Mouse (Mus musculus) megakaryocyte, adult 5-6 weeks (primary cell): ENCODE results near the gene Kpna2. TPM values are rescaled to one million over a fixed set of nuclear protein-coding genes. Genes with fewer than 3 reads are reported as not detected.
A peak's percentile ranks its signal among the peaks of the same experiment; 100 is the strongest.
"Not testable (repeated sequence)": the region's sequence is repeated elsewhere in the genome, so short reads cannot be mapped to it uniquely, and the experiment has no call there.

Experiments used
- ATAC-seq: 2 replicates; pipeline ENCODE4 v1.8.0; 2016; ENCODE audit warnings: mild to moderate bottlenecking, inconsistent platforms; ENCODE audit not compliant: poor library complexity, severe bottlenecking
- total RNA-seq, 2 experiments: library from RNA; stranded (forward) in 1 of 2; stranded (reverse) in 1 of 2; fragments of 153-499, 151-499 nt in 1 of 2; fragments of 221-1000, 200-1000 nt in 1 of 2; gene quantifications; 2 replicates each; pipeline versions ENCODE4 v1.2.3 to v1.2.4; 2015 to 2017

Gene Kpna2
- total RNA-seq, 2 experiments from 2014 or later, result 286 to 377 TPM

DNA sequence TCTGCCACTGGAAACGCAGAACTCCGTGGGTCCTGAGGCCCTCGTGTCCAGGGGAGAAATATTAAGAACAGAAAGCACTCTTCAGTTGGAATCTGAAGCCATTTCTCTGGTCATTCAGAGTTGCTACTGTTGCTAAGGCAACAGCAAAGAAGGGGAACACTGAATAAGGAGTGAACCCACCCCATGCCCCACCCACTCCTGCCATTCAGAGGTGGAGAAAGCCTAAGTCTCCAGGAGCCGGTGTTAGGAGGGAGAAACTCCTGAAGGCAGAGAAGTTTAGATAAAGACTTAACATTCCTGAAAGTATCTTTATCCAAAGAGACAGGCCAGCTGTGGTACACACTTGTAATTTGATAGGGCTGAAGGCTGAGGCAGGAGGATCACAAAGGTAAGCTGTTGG lies 20.0 kb upstream of the Kpna2 start:
- no peak for ATAC-seq

DNA sequence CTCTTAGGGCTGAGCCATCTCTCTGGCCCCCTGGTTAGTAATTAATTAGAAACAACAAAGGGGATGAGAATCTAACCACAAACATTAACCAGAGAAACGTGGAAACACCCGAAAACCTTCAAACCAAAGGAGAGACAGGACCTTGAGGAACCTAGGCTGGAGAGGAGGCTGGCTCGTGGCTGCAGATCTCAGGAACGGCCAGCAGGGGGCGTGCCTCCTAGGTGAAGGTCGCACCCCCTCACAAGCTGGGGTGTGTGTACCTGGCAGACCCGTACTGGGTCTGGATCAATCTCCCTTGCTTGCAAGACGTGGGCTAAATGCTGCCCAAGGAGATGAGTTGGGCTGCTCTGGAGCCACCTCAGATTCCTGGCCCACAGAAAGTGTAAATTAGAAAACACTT lies 19.3 kb upstream of the Kpna2 start:
- ATAC-seq, result peak; percentile 40; the same call in 1 of the 2 replicates

DNA sequence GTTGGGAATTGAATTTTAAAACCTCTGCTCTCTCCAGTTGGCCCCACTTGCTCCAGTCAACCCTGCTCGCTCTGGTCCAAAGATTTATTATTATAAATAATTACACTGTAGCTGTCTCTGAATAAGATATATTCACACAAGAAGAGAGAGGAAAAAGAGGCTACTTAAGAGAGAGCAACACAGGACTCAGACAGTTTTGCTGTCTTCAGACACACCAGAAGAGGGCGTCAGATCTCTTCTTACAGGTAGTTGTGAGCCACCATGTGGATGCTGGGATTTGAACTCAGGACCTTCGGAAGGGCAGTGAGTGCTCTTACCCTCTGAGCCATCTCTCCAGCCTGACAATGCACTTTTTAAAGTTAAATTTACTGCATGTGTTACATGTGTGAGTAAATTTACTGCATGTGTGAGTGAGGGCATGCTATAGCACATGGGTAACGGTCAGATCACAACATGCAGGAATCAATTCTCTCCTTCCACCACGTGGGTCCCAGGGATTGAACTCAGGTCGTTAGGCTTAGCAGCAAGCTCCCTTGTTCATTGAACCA lies 18.1 kb upstream of the Kpna2 start:
- ATAC-seq, result no peak

DNA sequence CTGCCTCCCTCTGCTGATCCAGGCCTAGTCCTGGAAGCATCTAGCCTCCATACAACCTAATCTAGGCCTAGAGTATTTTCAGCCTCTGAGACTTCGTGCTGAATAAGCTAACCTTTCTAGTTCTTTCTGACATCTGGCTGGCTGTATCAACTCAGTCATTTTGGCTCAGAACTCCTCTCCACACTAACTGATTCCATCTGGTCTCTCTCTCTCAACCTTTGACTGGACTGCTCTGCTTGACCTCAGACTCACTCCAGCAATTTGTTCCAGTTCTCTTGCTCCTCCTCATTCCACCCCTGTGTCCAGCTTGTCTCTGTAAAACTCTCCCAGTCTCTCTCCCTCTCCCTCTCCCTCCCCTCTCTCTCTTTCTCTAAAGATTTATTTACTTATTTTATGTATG lies 17.6 kb upstream of the Kpna2 start:
- ATAC-seq, result no peak

DNA sequence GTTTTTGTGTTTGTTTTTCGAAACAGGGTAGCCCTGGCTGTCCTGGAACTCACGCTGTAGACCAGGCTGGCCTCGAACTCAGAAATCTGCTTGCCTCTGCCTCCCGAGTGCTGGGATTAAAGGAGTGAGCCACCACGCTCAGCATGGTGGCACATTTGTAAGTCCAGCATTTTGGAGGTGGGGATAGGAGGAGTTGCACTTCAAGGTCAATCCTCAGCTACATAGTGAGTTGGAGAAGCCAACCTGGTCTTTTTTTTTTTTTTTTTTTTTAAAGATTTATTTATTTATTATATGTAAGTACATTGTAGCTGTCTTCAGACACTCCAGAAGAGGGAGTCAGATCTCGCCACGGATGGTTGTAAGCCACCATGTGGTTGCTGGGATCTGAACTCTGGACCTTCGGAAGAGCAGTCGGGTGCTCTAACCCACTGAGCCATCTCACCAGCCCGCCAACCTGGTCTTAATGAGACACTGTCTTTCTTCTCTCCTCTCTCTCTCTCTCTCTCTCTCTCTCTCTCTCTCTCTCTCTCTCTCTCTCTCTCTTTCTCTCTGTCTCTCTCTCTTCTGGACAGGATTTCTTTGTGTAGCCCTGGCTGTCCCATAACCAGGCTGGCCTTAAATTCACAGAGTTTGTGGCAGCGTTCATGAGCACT lies 16.3 kb upstream of the Kpna2 start:
- ATAC-seq, result not testable (repeated sequence)

DNA sequence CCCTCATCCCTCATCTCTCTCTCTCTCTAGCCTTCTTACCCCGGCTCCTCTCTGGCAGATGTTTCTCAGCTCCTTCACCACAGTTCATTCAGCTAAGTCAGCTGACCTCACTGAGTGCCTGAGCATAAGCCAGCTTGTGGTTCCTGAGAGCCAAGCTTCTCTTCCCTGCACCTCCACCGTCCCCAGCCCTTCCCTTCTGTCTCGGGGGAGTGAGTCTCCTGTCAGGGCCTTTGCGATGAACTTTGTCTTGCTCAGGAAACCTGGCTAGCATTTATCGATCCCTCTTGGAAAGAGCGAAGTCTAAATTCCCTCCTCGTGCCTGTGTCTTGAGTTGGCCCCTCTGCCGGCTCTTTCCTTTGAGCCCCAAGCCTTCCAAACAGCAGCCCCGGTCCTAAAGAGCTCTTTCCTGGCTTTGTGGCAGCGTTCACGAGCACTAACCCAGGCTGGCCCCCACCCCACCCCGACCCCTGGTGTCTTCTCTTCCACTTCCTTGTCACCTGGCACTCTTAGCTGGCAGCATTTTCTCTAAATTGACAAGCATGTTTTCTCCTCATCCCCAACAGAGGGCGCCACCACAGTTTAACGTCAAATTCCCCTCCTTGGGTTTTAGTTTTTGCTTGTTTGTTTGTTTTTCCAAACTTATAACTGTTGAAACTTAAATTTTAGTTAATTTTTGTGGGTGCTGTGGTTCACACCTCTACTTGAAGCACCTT lies 15.4 kb upstream of the Kpna2 start:
- ATAC-seq, result no peak

DNA sequence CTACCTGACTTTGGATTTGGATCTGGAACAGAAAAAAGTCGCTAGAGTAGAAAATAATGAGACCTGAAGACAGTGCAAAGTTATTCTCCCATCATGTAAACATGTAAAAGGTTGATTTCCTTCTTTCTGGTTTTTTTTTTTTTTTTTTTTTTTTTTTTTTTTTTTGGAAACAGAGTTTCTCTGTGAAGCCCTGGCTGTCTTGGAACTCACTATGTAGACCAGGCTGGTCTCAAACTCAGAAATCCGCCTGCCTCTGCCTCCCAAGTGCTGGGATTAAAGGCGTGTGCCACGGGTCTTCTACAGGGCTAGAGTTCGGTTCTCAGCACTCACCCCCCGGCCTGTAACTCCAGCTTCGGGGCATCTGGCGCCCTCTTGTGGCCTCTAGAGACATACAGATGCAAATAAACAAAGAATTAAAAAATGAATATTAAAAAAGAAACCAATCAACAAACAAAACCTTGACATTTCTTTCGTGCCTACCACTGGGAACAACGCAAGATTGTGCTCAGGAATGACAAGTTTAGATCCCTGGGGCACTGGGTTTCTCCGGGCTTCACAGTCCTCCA lies 14.8 kb upstream of the Kpna2 start:
- ATAC-seq, result no peak

DNA sequence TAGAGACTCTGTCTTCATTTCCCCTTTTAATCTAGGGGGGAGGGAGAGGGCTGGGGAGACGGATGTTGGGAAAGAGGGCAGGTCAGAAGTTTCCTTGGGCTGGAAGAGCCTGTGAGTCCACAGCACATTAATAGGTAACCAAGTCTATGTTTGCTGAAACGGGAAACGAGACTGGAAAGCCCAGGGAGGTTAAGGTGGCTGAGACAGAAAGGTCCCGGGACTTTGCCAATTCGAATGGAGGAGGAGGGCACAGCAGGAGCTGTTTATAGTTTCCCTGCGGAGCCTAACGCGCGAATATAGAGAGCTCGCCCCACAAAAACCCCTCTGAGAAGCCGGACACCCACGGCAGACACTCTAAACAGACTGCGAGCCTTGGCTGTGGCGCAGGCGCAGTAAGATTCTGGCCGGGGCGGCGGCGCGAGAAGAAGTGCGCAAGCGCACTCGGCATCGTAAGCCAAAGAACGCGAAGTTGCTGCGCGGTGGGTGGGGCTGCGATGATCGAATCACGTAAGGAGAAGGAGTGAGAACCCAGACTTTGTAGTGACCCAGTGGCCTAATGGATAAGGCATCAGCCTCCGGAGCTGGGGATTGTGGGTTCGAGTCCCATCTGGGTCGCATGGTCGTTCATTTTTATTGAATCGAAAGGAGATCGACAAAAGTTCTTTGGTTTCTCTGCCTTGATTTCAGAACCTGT lies 13.1 kb upstream of the Kpna2 start:
- ATAC-seq, result peak; percentile 91

DNA sequence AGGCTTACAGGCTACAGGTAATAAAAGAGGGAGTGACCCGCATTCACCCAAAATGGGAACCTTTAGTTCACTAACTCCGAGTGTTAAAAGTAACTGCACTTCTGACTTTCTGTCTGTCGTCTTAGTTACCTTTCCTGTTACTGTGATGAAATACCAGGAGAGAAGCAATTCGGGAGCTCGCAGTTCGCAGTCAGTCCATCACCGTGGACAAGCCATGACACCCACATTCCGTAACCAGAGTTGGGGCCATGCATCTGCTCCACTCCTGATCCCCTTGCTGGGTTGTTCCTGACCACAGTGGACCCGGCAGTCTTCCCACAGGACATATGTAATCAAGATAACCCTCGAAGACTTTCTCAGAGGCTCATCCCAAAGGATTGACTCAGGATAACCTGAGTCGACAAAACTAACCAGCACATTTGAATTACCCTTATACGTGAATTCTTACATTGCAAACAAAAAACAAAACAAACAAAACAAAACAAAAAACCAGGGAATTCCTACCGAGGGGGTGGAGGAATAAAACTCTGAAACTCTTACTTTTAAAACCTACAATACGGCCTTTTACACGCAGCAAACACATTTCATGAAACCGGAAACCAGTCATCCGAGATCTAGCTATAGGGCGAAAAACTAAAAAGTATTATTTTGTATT lies 12.5 kb upstream of the Kpna2 start:
- peak; percentile 25; the same call in 1 of the 2 replicates for ATAC-seq

DNA sequence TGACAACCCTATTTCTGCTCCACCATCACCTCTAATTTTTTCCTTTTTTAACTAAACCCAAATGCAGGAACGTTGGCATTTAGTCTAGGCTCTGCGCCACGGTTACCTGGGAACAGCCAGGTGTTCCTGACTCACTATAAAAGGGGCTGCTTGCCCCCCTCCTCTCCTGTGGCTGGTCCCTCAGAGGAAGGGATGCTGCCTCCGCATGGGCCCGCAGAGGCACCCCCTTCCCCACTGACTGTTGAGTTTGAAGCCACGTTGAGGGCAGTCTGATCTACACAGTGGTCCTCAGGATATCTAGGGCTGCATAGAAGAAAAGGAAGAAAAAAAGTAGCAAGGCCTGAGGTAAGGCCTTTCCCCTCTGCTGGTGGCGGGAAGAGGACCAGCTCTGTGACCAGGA lies 11.8 kb upstream of the Kpna2 start:
- no peak for ATAC-seq

DNA sequence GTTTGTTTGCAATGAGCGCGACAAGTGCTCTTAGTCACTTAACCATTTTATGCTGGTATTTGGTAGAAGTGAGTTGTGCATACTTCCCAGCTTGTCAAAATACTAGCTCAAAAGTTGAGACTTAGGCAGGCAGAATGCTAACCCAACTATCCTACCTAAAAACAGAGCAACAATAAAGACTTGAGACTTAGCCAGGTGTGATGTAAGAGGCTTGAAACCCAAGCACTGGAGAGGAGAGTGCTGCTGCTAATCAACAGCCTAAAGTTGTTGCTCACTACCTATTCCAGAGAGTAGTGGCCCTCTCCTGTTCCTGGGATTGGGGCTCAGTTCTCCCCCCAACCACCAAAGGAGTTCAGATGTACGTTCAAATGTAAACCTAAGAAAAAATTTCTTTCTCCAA lies 11.1 kb upstream of the Kpna2 start:
- ATAC-seq, result no peak

DNA sequence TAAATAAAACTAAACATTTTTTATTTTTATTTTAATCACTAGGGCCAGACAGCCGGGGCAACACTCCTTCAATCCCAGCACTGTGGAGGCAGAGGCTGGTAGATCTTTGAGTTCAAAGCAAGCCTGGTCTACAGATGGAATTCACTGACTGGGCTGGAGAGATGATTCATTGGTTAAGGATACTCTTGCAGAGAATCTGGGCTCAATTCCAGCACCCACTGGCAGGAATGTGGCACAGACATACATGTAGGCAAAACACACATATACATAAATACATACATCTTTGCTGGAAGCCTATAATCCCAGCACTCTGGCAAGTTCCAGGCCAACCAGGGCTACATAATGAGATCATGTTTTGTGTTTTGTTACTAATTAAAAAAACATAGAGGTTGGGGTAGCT lies 6.2 kb upstream of the Kpna2 start:
- ATAC-seq, result no peak

DNA sequence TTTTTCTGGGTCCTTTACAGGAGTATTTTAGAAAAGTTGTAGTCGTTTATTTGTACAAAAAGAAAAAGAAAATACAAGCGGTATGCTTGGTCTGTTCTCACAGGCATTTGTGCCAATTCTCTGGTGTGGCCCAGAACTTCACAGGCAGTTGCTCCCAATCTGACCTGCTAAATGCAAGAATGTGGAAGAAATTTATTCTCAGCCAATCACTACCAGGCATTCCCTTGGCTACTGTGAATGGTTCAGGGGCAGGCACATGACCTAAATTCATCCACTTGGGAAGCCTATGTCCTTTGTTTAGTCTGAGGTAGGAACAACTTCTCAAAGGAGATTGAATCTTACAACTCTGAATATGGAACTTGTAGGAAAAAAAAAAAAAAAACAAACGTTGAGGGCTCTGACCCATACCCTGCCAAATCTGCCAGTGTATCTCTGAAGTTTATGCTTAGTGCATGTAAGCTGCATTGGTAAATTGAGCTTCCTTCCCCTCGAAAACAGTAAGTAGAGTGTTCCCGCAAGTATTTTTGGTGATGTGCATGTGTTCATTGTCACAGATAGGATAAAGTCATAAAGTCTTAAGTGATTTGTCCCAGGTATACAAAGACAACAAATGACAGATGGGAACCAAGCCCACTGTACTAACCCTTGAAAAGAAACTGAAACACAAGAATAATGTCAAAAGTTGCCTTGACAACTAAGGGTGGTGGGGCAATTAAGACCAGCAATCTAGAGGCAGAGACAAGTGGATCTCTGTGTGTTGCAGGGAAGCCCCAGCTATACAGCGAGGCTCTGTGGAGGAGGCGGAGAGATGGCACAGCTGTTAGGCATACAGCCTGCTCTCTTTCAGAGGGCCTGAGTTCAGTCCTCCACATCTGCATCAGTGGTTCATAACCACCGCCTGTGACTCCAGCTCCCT lies 2.7 kb upstream of the Kpna2 start:
- ATAC-seq, result no peak

DNA sequence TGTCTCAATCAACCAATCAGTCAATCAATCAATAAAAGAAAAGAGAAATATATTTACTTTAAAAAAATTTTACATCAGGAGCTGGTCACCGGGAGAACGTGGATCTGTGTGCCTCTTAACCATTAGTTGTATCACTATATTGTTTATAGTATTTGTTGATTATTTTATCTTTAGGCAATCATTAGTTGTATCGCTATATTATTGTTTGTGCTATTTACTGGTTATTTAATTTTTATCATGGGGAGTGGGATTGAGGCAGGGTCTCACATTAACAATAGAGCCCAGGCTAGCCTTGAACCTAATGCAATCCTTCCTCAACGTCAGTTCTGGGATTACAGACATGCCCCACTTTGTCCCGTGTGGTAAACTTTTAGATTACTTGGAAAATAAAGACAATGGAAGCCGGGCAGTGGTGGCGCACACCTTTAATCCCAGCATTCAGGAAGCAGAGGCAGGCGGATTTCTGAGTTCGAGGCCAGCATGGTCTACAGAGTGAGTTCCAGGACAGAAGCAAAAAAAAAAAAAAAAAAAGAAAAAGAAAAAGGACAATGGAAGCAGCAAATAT lies 690 bp upstream of the Kpna2 start:
- no peak for ATAC-seq

DNA sequence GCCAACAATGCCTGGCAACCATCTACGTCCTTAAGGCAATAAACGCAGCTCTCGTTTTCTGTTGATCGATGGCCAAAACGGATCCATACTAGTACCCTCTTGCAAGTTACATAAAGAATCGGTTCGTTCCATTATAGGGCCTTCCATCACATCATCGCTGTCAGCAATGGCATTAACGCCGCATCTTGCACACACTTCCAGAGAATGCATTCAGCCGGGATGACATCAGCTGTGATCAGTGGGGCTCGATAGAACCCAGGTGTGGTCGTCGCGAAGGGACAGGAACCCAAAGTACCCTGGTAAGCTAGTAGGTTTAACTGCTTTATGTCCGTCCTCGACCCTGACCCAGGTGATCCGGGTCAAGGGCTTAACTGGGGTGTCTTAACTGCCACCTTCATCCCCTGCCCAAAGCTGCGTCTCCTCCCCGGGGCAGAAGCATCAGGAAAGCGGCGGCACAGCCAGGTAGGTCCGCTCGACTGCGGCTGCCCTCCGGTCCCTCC lies 640 bp downstream of the Kpna2 start:
- no peak for ATAC-seq

DNA sequence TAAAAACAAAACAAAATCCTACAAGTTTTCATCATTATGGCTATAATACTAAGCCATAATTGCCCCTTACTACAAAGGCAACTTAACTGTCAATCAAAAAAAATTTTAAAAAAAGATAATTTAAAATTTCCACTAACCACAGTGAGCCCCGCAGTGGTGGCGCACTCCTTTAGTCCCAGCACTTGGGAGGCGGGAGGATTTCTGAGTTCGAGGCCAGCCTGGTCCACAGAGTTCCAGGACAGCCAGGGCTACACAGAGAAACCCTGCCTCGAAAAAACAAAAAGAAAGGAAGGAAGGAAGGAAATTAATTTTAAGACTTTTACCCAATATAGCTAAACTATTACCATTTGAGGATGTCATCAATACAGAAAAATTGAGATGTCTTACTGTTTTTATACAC lies 1.4 kb downstream of the Kpna2 start:
- no peak for ATAC-seq

DNA sequence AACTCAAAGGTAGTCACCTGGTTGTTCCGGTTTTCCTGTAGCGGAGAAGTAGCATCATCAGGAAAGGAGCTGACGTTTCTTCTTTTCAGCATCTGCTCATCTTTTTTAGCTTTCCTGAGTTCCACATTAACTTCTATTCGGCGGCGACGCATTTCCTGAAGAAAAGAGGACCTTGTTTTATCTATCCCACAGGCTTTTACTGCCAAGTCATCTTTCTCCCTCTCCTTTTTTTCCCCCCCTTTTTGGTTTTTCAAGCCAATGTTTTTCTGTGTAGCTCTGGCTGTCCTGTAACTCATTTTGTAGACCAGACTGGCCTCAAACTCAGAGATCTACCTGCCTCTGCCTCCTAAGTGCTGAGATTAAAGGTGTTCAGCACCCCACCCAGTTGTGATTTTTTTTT lies 2.8 kb downstream of the Kpna2 start:
- not testable (repeated sequence) for ATAC-seq

DNA sequence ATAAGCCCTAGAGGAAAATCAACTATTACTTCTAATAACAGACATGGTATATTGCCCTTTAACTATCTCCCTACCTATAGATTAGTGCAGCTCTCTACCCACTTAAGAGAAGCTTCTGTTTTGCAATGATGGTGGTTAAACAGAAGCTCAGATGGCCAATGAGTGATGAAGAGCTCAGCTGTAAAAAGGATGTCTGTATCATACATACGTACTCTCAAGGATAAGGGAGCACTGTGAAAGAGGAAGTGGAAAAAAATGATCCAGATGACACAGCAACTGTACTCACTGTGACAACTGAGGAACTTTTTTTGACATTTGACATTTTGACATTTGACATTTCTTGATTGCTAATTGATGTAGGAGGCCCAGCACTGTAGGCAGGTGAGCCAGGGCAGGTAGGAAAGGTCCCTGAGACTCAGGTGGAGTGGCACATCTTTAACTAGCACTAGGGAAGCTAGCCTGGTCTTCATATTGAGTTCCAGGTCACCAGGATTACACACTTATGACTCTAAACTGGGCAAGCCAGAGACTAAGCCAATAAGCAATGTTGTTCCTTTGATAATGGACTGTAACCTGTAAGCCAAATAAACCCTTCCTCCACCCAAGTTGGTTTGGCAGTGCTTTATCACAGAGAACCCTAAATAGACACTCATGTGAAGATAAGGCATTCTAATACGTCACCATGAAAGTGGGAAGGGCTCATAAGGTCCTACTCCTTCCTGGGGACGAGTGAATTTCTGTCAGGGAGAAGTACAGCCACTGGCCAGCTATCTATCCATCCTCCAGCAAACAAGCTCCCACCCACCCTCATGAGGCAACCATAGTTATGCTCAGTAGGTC lies 4.9 kb downstream of the Kpna2 start:
- ATAC-seq, result peak; percentile 89
